Mouse (Mus musculus) embryonic facial prominence, embryonic 11.5 days (tissue): ENCODE results near the gene Sema4g. TPM values are rescaled to one million over a fixed set of nuclear protein-coding genes. Genes with fewer than 3 reads are reported as not detected.
A peak's percentile ranks its signal among the peaks of the same experiment; 100 is the strongest.

Source experiments
- ATAC-seq: fragments of 200-750 bp; cut with Nextera tagmentation; replicated peaks from 2 replicates; pipeline ENCODE4 v1.8.0; 2017; ENCODE audit warnings: low read depth; ENCODE audit not compliant: insufficient number of reproducible peaks, low FRiP score, low TSS enrichment
- DNase-seq: peaks from one replicate; pipeline ENCODE4 v3.0.0-alpha.2; 2015; ENCODE audit warnings: low spot score
- H3K27ac ChIP-seq: fragments of 300-500 bp; sonication (generic); replicated peaks from 2 replicates; pipeline ENCODE4 v1.5.1; 2014; ENCODE audit warnings: mild to moderate bottlenecking, low read depth, low read length, control low read depth
- H3K27me3 ChIP-seq: fragments of 300-500 bp; sonication (generic); 2 replicates; pipeline ENCODE4 v1.6.1; 2014; ENCODE audit warnings: mild to moderate bottlenecking, low read length, moderate library complexity, mixed read lengths; ENCODE audit not compliant: control insufficient read depth, insufficient read depth
- H3K36me3 ChIP-seq: fragments of 300-500 bp; sonication (generic); replicated peaks from 2 replicates; pipeline ENCODE4 v1.6.1; 2014; ENCODE audit warnings: low read depth, mild to moderate bottlenecking, low read length, moderate library complexity, mixed read lengths; ENCODE audit not compliant: control insufficient read depth, insufficient read depth
- H3K4me1 ChIP-seq: fragments of 300-500 bp; sonication (generic); 2 replicates; pipeline ENCODE4 v1.6.1; 2014; ENCODE audit warnings: low read length, mixed read lengths; ENCODE audit not compliant: control insufficient read depth, insufficient read depth
- H3K4me2 ChIP-seq: fragments of 300-500 bp; sonication (generic); 2 replicates; pipeline ENCODE4 v1.6.1; 2014; ENCODE audit warnings: low read depth, mild to moderate bottlenecking, control low read depth, low read length, moderate library complexity
- H3K4me3 ChIP-seq: fragments of 300-500 bp; sonication (generic); 2 replicates; pipeline ENCODE4 v1.5.1; 2014; ENCODE audit warnings: low read depth, low read length, control low read depth
- H3K9ac ChIP-seq: fragments of 300-500 bp; sonication (generic); replicated peaks from 2 replicates; pipeline ENCODE4 v1.6.1; 2014; ENCODE audit warnings: mild to moderate bottlenecking, control low read depth, low read length
- H3K9me3 ChIP-seq: fragments of 300-500 bp; sonication (generic); replicated peaks from 2 replicates; pipeline ENCODE4 v1.6.1; 2016; ENCODE audit warnings: mild to moderate bottlenecking, low read length, inconsistent platforms, mixed read lengths; ENCODE audit not compliant: control insufficient read depth
- WGBS: fragments of 180-500 bp; shearing (Covaris S2); extraction: QIAGEN DNeasy Blood & Tissue Kit; methylation state at CpG from one replicate; pipeline ENCODE4 v1.1.7; 2014; 5-methylcytosine and 5-hydroxymethylcytosine counted together
- polyA plus RNA-seq: library from polyadenylated mRNA; unstranded; fragments of >200 nt; fragmentation: Nextera tagmentation; extraction: Ambion mirVana; gene quantifications from 2 replicates; pipeline ENCODE4 v1.2.1, GENCODE M21; 2014

Gene Sema4g
- 4.5 TPM in 2 replicates for polyA plus RNA-seq

DNA sequence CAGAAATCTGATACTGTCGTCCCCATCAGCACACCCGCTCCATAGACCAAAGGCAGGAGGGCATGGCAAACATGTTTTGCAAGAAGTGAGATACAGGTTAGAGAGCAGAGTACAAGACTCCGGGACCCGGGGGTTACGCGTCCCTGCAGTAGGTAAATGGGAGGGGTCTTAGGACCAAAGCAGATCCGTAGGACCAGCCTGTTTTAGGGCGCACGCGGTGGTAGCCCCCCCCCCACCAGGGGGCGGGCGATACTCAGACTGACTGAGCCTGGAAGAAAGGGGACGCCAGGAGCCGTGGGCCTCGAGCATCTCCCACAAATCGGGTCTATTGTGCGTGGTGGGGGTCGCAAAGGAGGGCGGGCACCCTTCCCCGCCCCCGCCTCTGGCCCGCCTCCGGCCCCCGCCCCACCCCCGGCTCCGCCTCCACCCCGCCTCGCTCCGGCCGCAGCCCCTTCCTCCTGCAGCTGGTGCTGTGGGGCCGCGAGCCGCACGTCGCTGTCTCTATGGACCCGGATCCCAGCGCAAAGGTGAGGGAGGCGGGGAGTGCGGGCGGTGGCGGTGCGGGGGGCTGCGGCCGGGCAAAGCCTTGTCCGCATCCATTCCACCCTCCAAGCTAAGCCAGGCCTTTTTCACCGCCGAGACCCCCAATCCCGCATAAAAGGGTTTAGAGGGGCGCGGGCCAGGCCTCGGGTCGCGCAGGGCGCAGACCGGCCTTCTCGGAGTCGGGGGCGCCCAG lies at the start of gene Sema4g:
Gene Sema4g, plus strand, starts transcription at position 271 of the 736 bp plus-strand sequence.
- under 1% methylated on average over 56 of the region's 58 CpGs for WGBS
- ATAC-seq = peak; percentile 63
- Histone ChIP-seq H3K27me3 (no peaks in the 10 kb centered on the region), H3K4me2 (peak within 1 kb of the TSS; percentile 97), H3K9me3 (no peaks in the 10 kb centered on the region), H3K36me3 (no peaks in the 10 kb centered on the region; the same call in 1 of the 2 replicates), H3K9ac (peak within 1 kb of the TSS; percentile 74), H3K27ac (no peak within 1 kb of the TSS; the same call in 1 of the 2 replicates), H3K4me3 (peak within 1 kb of the TSS; percentile 73), H3K4me1 (no peaks in the 10 kb centered on the region; the same call in 1 of the 2 replicates)
- peak; percentile 76 for DNase-seq

GRCm38 (mm10) chr19:44959633-44960032 lies 29.3 kb upstream of the Sema4g start:
- no peak overlapping the region for H3K9ac ChIP-seq
- DNase-seq (no peak), ATAC-seq (no peak)
- no peaks in the 10 kb centered on the region for H3K4me1 ChIP-seq
- no peaks in the 10 kb centered on the region for H3K9me3 ChIP-seq
- peaks cover 7% of the 10 kb centered on the region for H3K36me3 ChIP-seq
- no peak overlapping the region for H3K4me2 ChIP-seq
- no peak overlapping the region for H3K27ac ChIP-seq
- no peak overlapping the region for H3K4me3 ChIP-seq
- no peaks in the 10 kb centered on the region for H3K27me3 ChIP-seq
- WGBS = 97% methylated on average over 2 of the region's 2 CpGs

GRCm38 (mm10) chr19:44965978-44966377 lies 22.9 kb upstream of the Sema4g start:
- no peaks in the 10 kb centered on the region for H3K4me1 ChIP-seq
- WGBS = 93% methylated on average over 1 of the region's 1 CpGs
- peaks cover 26% of the 10 kb centered on the region for H3K36me3 ChIP-seq
- no peaks in the 10 kb centered on the region for H3K27me3 ChIP-seq
- DNase-seq = no peak
- no peak overlapping the region for H3K4me3 ChIP-seq
- H3K9me3 ChIP-seq = no peaks in the 10 kb centered on the region
- ATAC-seq = no peak
- no peak overlapping the region for H3K9ac ChIP-seq
- H3K4me2 ChIP-seq = no peak overlapping the region
- no peak overlapping the region for H3K27ac ChIP-seq

DNA sequence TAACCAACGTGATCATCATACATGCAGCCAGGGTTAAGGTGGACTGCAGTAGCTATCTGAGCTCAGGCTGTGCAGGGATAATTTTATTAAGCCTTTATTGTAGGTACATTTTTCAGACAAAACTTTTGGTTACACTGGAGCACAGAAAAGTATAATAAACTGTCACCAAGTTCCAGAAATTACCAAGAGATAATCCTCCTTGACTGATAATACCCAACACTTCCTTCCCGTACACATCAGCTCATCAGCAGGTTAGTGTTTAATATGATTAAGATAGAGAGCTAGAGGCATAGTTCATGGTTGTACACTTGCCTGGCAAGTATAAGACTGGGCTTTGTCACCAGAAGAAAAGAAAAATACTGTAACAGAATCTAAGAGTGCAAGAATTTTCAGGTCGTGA lies 20.6 kb upstream of the Sema4g start:
- no peak overlapping the region for H3K27ac ChIP-seq
- no peaks in the 10 kb centered on the region for H3K27me3 ChIP-seq
- no peak overlapping the region for H3K9ac ChIP-seq
- WGBS = 89% methylated on average over 3 of the region's 3 CpGs
- no peak for DNase-seq
- H3K4me2 ChIP-seq = no peak overlapping the region
- ATAC-seq = no peak
- H3K4me1 ChIP-seq = no peaks in the 10 kb centered on the region
- no peaks in the 10 kb centered on the region for H3K9me3 ChIP-seq
- peaks cover 29% of the 10 kb centered on the region for H3K36me3 ChIP-seq
- H3K4me3 ChIP-seq = no peak overlapping the region

GRCm38 (mm10) chr19:44976636-44977035 lies 12.3 kb upstream of the Sema4g start:
- ATAC-seq = no peak
- DNase-seq = no peak
- peaks cover 18% of the 10 kb centered on the region for H3K36me3 ChIP-seq

GRCm38 (mm10) chr19:44977148-44977547 lies 11.8 kb upstream of the Sema4g start:
- Histone ChIP-seq H3K27me3 (no peaks in the 10 kb centered on the region), H3K4me2 (no peak overlapping the region), H3K9ac (no peak overlapping the region), H3K9me3 (no peaks in the 10 kb centered on the region), H3K27ac (no peak overlapping the region), H3K4me1 (no peaks in the 10 kb centered on the region), H3K36me3 (peaks cover 18% of the 10 kb centered on the region), H3K4me3 (no peak overlapping the region)
- DNase-seq = no peak
- WGBS = 87% methylated on average over 6 of the region's 6 CpGs
- no peak for ATAC-seq

More at GRCm38 (mm10) chr19:44976636-44977035, 12.3 kb upstream of the Sema4g start:
- Histone ChIP-seq H3K27ac (no peak overlapping the region), H3K4me2 (no peak overlapping the region), H3K4me3 (no peak overlapping the region), H3K9ac (no peak overlapping the region), H3K27me3 (no peaks in the 10 kb centered on the region), H3K4me1 (no peaks in the 10 kb centered on the region), H3K9me3 (no peaks in the 10 kb centered on the region)
- 81% methylated on average over 6 of the region's 6 CpGs for WGBS

GRCm38 (mm10) chr19:44980787-44981186 lies 8.1 kb upstream of the Sema4g start:
- DNase-seq = no peak
- H3K27me3 ChIP-seq = no peaks in the 10 kb centered on the region
- no peak overlapping the region for H3K27ac ChIP-seq
- no peak overlapping the region for H3K9ac ChIP-seq
- H3K36me3 ChIP-seq = peaks cover 8% of the 10 kb centered on the region
- no peaks in the 10 kb centered on the region for H3K4me1 ChIP-seq
- 85% methylated on average over 2 of the region's 2 CpGs for WGBS
- H3K4me3 ChIP-seq = no peak overlapping the region
- no peaks in the 10 kb centered on the region for H3K9me3 ChIP-seq
- H3K4me2 ChIP-seq = no peak overlapping the region
- no peak for ATAC-seq

DNA sequence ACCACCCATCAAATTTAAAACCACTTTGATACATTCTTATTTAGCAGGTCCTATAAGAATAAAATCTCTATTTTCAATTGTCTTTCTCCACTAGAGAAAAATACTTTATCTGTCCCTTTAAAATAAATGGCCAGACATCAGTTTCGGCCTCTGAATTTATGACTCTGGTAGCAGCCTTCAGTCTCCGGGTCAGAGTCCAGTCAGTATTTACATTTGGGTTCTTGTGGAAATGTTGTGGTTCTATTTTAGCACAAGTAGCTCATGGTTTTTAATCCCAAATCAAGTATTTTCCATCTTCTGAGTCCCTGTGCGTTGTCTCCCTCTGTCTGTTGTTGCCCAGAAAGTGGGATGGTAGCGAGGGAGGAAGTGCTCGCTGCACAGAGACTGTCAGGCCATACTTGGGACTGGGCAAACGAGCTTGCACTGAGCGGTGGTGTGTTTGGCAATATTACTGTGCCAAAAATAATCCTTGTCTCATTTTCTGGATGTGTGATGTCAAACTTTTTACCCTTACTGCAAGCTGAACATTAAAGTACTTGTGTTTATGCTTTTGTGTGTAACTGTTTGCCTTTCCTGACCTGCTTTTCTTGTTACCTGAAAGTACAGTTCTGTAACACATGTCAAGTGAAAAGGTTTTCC lies 6.3 kb upstream of the Sema4g start:
- peaks cover 7% of the 10 kb centered on the region for H3K36me3 ChIP-seq
- ATAC-seq (no peak), DNase-seq (no peak)
- H3K27me3 ChIP-seq = no peaks in the 10 kb centered on the region
- H3K4me3 ChIP-seq = no peak overlapping the region
- H3K27ac ChIP-seq = no peak overlapping the region
- H3K4me2 ChIP-seq = no peak overlapping the region
- H3K9ac ChIP-seq = no peak overlapping the region
- no peaks in the 10 kb centered on the region for H3K4me1 ChIP-seq
- H3K9me3 ChIP-seq = no peaks in the 10 kb centered on the region
- 89% methylated on average over 7 of the region's 7 CpGs for WGBS
